Comparison of ENCODE assay signal across 8 mouse cellular contexts in the genomic region with DNA sequence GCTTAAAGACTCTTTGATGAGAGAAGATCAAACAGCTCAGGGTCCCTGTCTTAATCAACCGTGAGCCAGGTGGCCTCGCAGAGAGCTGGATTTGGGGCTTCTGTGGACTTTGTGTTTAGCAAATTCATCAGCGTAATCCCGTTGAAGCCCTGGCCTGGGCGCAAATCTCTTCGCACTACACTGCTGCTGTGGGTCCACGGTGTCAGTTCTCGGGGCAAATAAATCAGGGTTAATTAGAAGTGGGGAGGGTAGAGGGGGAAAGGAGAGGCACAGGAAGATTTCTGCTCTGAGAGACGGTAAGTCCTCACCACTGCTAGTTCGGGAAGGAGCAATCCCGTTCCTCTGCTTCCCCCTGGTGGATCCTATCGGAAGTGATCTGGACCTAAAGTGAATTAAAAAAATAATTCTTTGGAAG. TPM values are rescaled to one million over a fixed set of nuclear protein-coding genes. Genes with fewer than 3 reads are reported as not detected.
DNase-seq lines count a peak whose midpoint lies in the region; ATAC-seq lines count a peak whose summit lies in the region.

No protein-coding gene starts in this region.

- H3K27ac ChIP-seq in embryonic facial prominence, embryonic 13.5 days = no peak overlapping the region
- H3K27ac ChIP-seq in heart, embryonic 13.5 days (replicated peaks) = no peak overlapping the region
- no peak overlapping the region for H3K27ac ChIP-seq in liver, embryonic 11.5 days (ENCODE audit: low read depth, low read length)

- H3K27me3 ChIP-seq in embryonic facial prominence, embryonic 13.5 days = peaks cover 36% of the 10 kb centered on the region
- H3K27me3 ChIP-seq in heart, embryonic 13.5 days (replicated peaks) = peaks cover 36% of the 10 kb centered on the region
- peaks cover 20% of the 10 kb centered on the region for H3K27me3 ChIP-seq in liver, embryonic 11.5 days (replicated peaks; ENCODE audit: control insufficient read depth, insufficient read depth, low read length)

- peak; percentile 27 to 32 for DNase-seq in B cell, adult 2 months
- peak; percentile 85 for DNase-seq in adrenal gland, postnatal 10 days
- peak; percentile 88 for DNase-seq in kidney, postnatal 10 days
- no peak for DNase-seq in liver, embryonic 11.5 days (ENCODE audit: low spot score)
- peak; percentile 65 for DNase-seq in neural tube, embryonic 10.5 days (ENCODE audit: extremely low spot score, low spot score)
- peak; percentile 47 for DNase-seq in thymus, postnatal 0 days (ENCODE audit: low spot score)

- peaks cover 16% of the 10 kb centered on the region for H3K4me1 ChIP-seq in embryonic facial prominence, embryonic 13.5 days
- peaks cover 8% of the 10 kb centered on the region for H3K4me1 ChIP-seq in heart, embryonic 13.5 days
- no peaks in the 10 kb centered on the region for H3K4me1 ChIP-seq in liver, embryonic 11.5 days (replicated peaks; ENCODE audit: control insufficient read depth, insufficient read depth, low read length)

- peak overlapping the region; percentile 28 for H3K4me3 ChIP-seq in embryonic facial prominence, embryonic 13.5 days
- H3K4me3 ChIP-seq in heart, embryonic 13.5 days = peak overlapping the region; percentile 48
- H3K4me3 ChIP-seq in liver, embryonic 11.5 days (ENCODE audit: low read depth, low read length) = peak overlapping the region; percentile 28

- H3K9me3 ChIP-seq in embryonic facial prominence, embryonic 13.5 days = no peaks in the 10 kb centered on the region
- no peaks in the 10 kb centered on the region for H3K9me3 ChIP-seq in heart, embryonic 13.5 days
- H3K9me3 ChIP-seq in liver, embryonic 11.5 days (ENCODE audit: control insufficient read depth, low read length) = no peaks in the 10 kb centered on the region

- no peaks in the 10 kb centered on the region for H3K36me3 ChIP-seq in embryonic facial prominence, embryonic 13.5 days
- H3K36me3 ChIP-seq in heart, embryonic 13.5 days = no peaks in the 10 kb centered on the region
- H3K36me3 ChIP-seq in liver, embryonic 11.5 days (ENCODE audit: control insufficient read depth, insufficient read depth, low read length) = no peaks in the 10 kb centered on the region

- H3K4me2 ChIP-seq in embryonic facial prominence, embryonic 13.5 days = peak overlapping the region; percentile 57
- peak overlapping the region; percentile 76 for H3K4me2 ChIP-seq in heart, embryonic 13.5 days
- H3K4me2 ChIP-seq in liver, embryonic 11.5 days = peak overlapping the region; percentile 56

- WGBS in embryonic facial prominence, embryonic 13.5 days = 1% methylated on average over 12 of the region's 12 CpGs
- WGBS in heart, embryonic 13.5 days = 1% methylated on average over 12 of the region's 12 CpGs
- WGBS in liver, embryonic 11.5 days = under 1% methylated on average over 12 of the region's 12 CpGs

- no peak for ATAC-seq in embryonic facial prominence, embryonic 13.5 days (ENCODE audit: insufficient number of reproducible peaks, insufficient read depth, low FRiP score, low TSS enrichment, low read depth)
- ATAC-seq in heart, embryonic 13.5 days (ENCODE audit: extremely low read depth, insufficient number of reproducible peaks, low FRiP score, low TSS enrichment) = no peak
- no peak for ATAC-seq in liver, embryonic 11.5 days (replicated peaks; ENCODE audit: low FRiP score)

- H3K9ac ChIP-seq in embryonic facial prominence, embryonic 13.5 days = peak overlapping the region; percentile 54
- H3K9ac ChIP-seq in heart, embryonic 13.5 days = peak overlapping the region; percentile 78
- H3K9ac ChIP-seq in liver, embryonic 11.5 days (ENCODE audit: low read depth, low read length) = no peak overlapping the region

RNA-seq across cellular contexts. Expression of a gene that starts 5.0 kb away (rescaled TPM):
- 1 to 10 TPM in 1 of 2 experiments, under 1 TPM in 1; 0.66 to 1.4 TPM for total RNA-seq in adrenal gland, postnatal 10 days (2021)
- 37.7 and 40.2 TPM in 2 replicates for polyA plus RNA-seq in embryonic facial prominence, embryonic 13.5 days (2015; fragmentation: Nextera tagmentation; extraction: Ambion mirVana)
- 0.19 and 0.23 TPM in 2 replicates for polyA plus RNA-seq in heart, embryonic 13.5 days (2015; fragmentation: Nextera tagmentation; extraction: Ambion mirVana)
- polyA plus RNA-seq in liver, embryonic 11.5 days (2014; fragmentation: Nextera tagmentation; extraction: Ambion mirVana) = 9.9 and 10.2 TPM in 2 replicates
- 0.13 and 0.19 TPM in 2 replicates for polyA plus RNA-seq in thymus, postnatal 0 days (2015; fragmentation: Nextera tagmentation; extraction: Ambion mirVana)
